Mouse (Mus musculus) small intestine, adult 2 months (tissue): ENCODE results near the gene Chmp4b. TPM values are rescaled to one million over a fixed set of nuclear protein-coding genes. Genes with fewer than 3 reads are reported as not detected.

Experiments used
- H3K27ac ChIP-seq: fragments of 200-500 bp; 2 replicates; pipeline ENCODE4 v1.5.1; 2012; ENCODE audit warnings: low read depth, low read length, control low read depth, inconsistent platforms; ENCODE audit not compliant: insufficient read depth
- H3K27me3 ChIP-seq: fragments of 200-500 bp; 2 replicates; pipeline ENCODE4 v1.6.1; 2012; ENCODE audit warnings: mild to moderate bottlenecking, moderate library complexity, low read length, inconsistent platforms; ENCODE audit not compliant: control insufficient read depth, insufficient read depth
- H3K36me3 ChIP-seq: fragments of 200-500 bp; 2 replicates; pipeline ENCODE4 v1.6.1; 2012; ENCODE audit warnings: mild to moderate bottlenecking, low read length, control low read depth, inconsistent platforms; ENCODE audit not compliant: control insufficient read depth, insufficient read depth
- H3K4me1 ChIP-seq: fragments of 200-500 bp; 2 replicates; pipeline ENCODE4 v1.6.1; 2012; ENCODE audit warnings: low read length, inconsistent platforms, mixed read lengths; ENCODE audit not compliant: control insufficient read depth, insufficient read depth, insufficient read length
- H3K4me3 ChIP-seq: fragments of 200-500 bp; 2 replicates; pipeline ENCODE4 v1.5.1; 2012; ENCODE audit warnings: low read depth, mild to moderate bottlenecking, control low read depth, inconsistent platforms, low read length, moderate library complexity
- CTCF ChIP-seq: fragments of 200-500 bp; IDR thresholded peaks from 2 replicates; pipeline ENCODE4 v1.5.1; 2012; ENCODE audit warnings: low read depth, mild to moderate bottlenecking, control low read depth, inconsistent platforms, low read length, moderate library complexity, mixed read lengths; ENCODE audit not compliant: insufficient replicate concordance, insufficient read length; ENCODE audit errors: extremely low read depth
- POLR2A ChIP-seq: fragments of 200-500 bp; IDR thresholded peaks from 2 replicates; pipeline ENCODE4 v1.6.1; 2012; ENCODE audit warnings: low read depth, mild to moderate bottlenecking, control low read depth, inconsistent platforms, low read length, moderate library complexity
- WGBS: fragments of 180-500 bp; shearing (Covaris S2); methylation state at CpG from one replicate; pipeline ENCODE4 v1.1.7; 2018; 5-methylcytosine and 5-hydroxymethylcytosine counted together
- polyA plus RNA-seq: library from polyadenylated mRNA; depleted of rRNA; stranded (reverse); fragments of >200 nt; gene quantifications from 2 replicates; pipeline ENCODE4 v1.2.3, GENCODE M21; 2012

Chmp4b gene
- polyA plus RNA-seq, 1 experiment, result 131 TPM

GRCm38 (mm10) chr2:154674008-154674407, 22.5 kb downstream of the Chmp4b start:
- Histone ChIP-seq H3K4me1 (no peaks in the 10 kb centered on the region), H3K4me3 (no peak overlapping the region), H3K27ac (no peak overlapping the region), H3K27me3 (no peaks in the 10 kb centered on the region), H3K36me3 (peaks cover 18% of the 10 kb centered on the region)
- no peak for TF ChIP-seq CTCF
- no peak for TF ChIP-seq POLR2A
- WGBS, result 84% methylated on average over 4 of the region's 4 CpGs

- H3K27me3 ChIP-seq, result no peaks in the 10 kb centered on the region
- peak overlapping the region; percentile 59; the same call in 1 of the 2 replicates for H3K27ac ChIP-seq
- TF ChIP-seq CTCF, result no peak
- no peak for TF ChIP-seq POLR2A
- no peak overlapping the region for H3K4me3 ChIP-seq
- 64% methylated on average over 19 of the region's 19 CpGs for WGBS
- no peaks in the 10 kb centered on the region for H3K4me1 ChIP-seq
- H3K36me3 ChIP-seq, result peaks cover 14% of the 10 kb centered on the region
Measured at GRCm38 (mm10) chr2:154676653-154677609, 25.4 kb downstream of the Chmp4b start.

- WGBS, result 64% methylated on average over 10 of the region's 10 CpGs
- Histone ChIP-seq H3K27me3 (no peaks in the 10 kb centered on the region), H3K4me1 (no peaks in the 10 kb centered on the region), H3K4me3 (peak overlapping the region; percentile 10; the same call in 1 of the 2 replicates), H3K36me3 (peaks cover 12% of the 10 kb centered on the region), H3K27ac (peak overlapping the region; percentile 59)
- TF ChIP-seq CTCF (no peak), POLR2A (no peak)
Measured at GRCm38 (mm10) chr2:154677651-154678139, 26.2 kb downstream of the Chmp4b start.

GRCm38 (mm10) chr2:154678995-154679394, 27.5 kb downstream of the Chmp4b start:
- 63% methylated on average over 3 of the region's 3 CpGs for WGBS
- Histone ChIP-seq H3K4me1 (no peaks in the 10 kb centered on the region), H3K27ac (no peak overlapping the region), H3K4me3 (no peak overlapping the region), H3K36me3 (peaks cover 9% of the 10 kb centered on the region; the same call in 1 of the 2 replicates), H3K27me3 (no peaks in the 10 kb centered on the region)
- TF ChIP-seq CTCF (no peak), POLR2A (no peak)

- TF ChIP-seq CTCF, result no peak
- no peak for TF ChIP-seq POLR2A
- Histone ChIP-seq H3K36me3 (peaks cover 7% of the 10 kb centered on the region; the same call in 1 of the 2 replicates), H3K27ac (no peak overlapping the region), H3K4me1 (no peaks in the 10 kb centered on the region), H3K27me3 (no peaks in the 10 kb centered on the region), H3K4me3 (no peak overlapping the region)
- 83% methylated on average over 2 of the region's 2 CpGs for WGBS
Measured at GRCm38 (mm10) chr2:154680337-154680736, 28.8 kb downstream of the Chmp4b start.

- Histone ChIP-seq H3K27ac (no peak overlapping the region), H3K4me3 (no peak overlapping the region), H3K4me1 (no peaks in the 10 kb centered on the region), H3K36me3 (peaks cover 4% of the 10 kb centered on the region; the same call in 1 of the 2 replicates), H3K27me3 (no peaks in the 10 kb centered on the region)
- 90% methylated on average over 6 of the region's 6 CpGs for WGBS
- TF ChIP-seq CTCF, result no peak
- TF ChIP-seq POLR2A, result no peak
Measured at GRCm38 (mm10) chr2:154680941-154681340, 29.4 kb downstream of the Chmp4b start.

- H3K4me1 ChIP-seq, result no peaks in the 10 kb centered on the region
- H3K27me3 ChIP-seq, result no peaks in the 10 kb centered on the region
- H3K4me3 ChIP-seq, result no peak overlapping the region
- H3K36me3 ChIP-seq, result peaks cover 4% of the 10 kb centered on the region; the same call in 1 of the 2 replicates
- WGBS, result 61% methylated on average over 1 of the region's 1 CpGs
- no peak for TF ChIP-seq CTCF
- no peak for TF ChIP-seq POLR2A
- no peak overlapping the region for H3K27ac ChIP-seq
Measured at GRCm38 (mm10) chr2:154682712-154683111, 31.2 kb downstream of the Chmp4b start.
